Mouse (Mus musculus): ENCODE measurements around the gene Sbk1. TPM values are rescaled to one million over a fixed set of nuclear protein-coding genes. Genes with fewer than 3 reads are reported as not detected.

Sbk1 gene
- polyA plus RNA-seq, 1 experiment from 2014 or later: 159 TPM

- H3K36me3 ChIP-seq (ENCODE audit: control insufficient read depth, insufficient read depth, low read length): no peaks in the 10 kb centered on the region
- no peak overlapping the region for H3K27ac ChIP-seq (ENCODE audit: low read depth, low read length)
- H3K4me3 ChIP-seq (ENCODE audit: low read length): no peak overlapping the region
- H3K9ac ChIP-seq (ENCODE audit: low read depth, low read length): peak overlapping the region; percentile 13; the same call in 1 of the 2 replicates
- WGBS: 14% methylated on average over 18 of the region's 18 CpGs
- ATAC-seq: peak; percentile 67
- no peak overlapping the region for H3K4me2 ChIP-seq (ENCODE audit: low read length)
- H3K4me1 ChIP-seq (ENCODE audit: control insufficient read depth, insufficient read depth, low read depth, low read length): no peaks in the 10 kb centered on the region
- no peaks in the 10 kb centered on the region for H3K9me3 ChIP-seq (ENCODE audit: control insufficient read depth, low read length)
- H3K27me3 ChIP-seq (replicated peaks; ENCODE audit: control insufficient read depth, insufficient read depth, low read length): no peaks in the 10 kb centered on the region
Measured at GRCm38 (mm10) chr7:126260280-126261210, 11.9 kb upstream of the Sbk1 start.

- H3K27ac ChIP-seq (ENCODE audit: low read depth, low read length): no peak overlapping the region
- no peak for ATAC-seq
- H3K4me1 ChIP-seq (ENCODE audit: control insufficient read depth, insufficient read depth, low read depth, low read length): peaks cover 8% of the 10 kb centered on the region; the same call in 1 of the 2 replicates
- H3K27me3 ChIP-seq (replicated peaks; ENCODE audit: control insufficient read depth, insufficient read depth, low read length): no peaks in the 10 kb centered on the region
- WGBS: 76% methylated on average over 4 of the region's 4 CpGs
- no peak overlapping the region for H3K4me3 ChIP-seq (ENCODE audit: low read length)
- H3K9me3 ChIP-seq (ENCODE audit: control insufficient read depth, low read length): no peaks in the 10 kb centered on the region
- no peaks in the 10 kb centered on the region for H3K36me3 ChIP-seq (ENCODE audit: control insufficient read depth, insufficient read depth, low read length)
- H3K9ac ChIP-seq (ENCODE audit: low read depth, low read length): no peak overlapping the region
- H3K4me2 ChIP-seq (ENCODE audit: low read length): no peak overlapping the region
Measured at GRCm38 (mm10) chr7:126261823-126262222, 10.6 kb upstream of the Sbk1 start.

GRCm38 (mm10) chr7:126263964-126264363, 8.5 kb upstream of the Sbk1 start:
- H3K4me3 ChIP-seq (ENCODE audit: low read length): no peak overlapping the region
- H3K4me1 ChIP-seq (ENCODE audit: control insufficient read depth, insufficient read depth, low read depth, low read length): peaks cover 8% of the 10 kb centered on the region; the same call in 1 of the 2 replicates
- WGBS: 19% methylated on average over 7 of the region's 7 CpGs
- no peak overlapping the region for H3K4me2 ChIP-seq (ENCODE audit: low read length)
- H3K27ac ChIP-seq (ENCODE audit: low read depth, low read length): no peak overlapping the region
- no peak overlapping the region for H3K9ac ChIP-seq (ENCODE audit: low read depth, low read length)
- 0 out of 2 replicates have a peak, but pooled peaks have one; percentile 34 for ATAC-seq
- H3K36me3 ChIP-seq (ENCODE audit: control insufficient read depth, insufficient read depth, low read length): no peaks in the 10 kb centered on the region
- no peaks in the 10 kb centered on the region for H3K27me3 ChIP-seq (replicated peaks; ENCODE audit: control insufficient read depth, insufficient read depth, low read length)
- no peaks in the 10 kb centered on the region for H3K9me3 ChIP-seq (ENCODE audit: control insufficient read depth, low read length)

- Histone ChIP-seq H3K9ac (ENCODE audit: low read depth, low read length) (no peak overlapping the region), H3K4me1 (ENCODE audit: control insufficient read depth, insufficient read depth, low read depth, low read length) (peaks cover 9% of the 10 kb centered on the region), H3K27me3 (replicated peaks; ENCODE audit: control insufficient read depth, insufficient read depth, low read length) (no peaks in the 10 kb centered on the region), H3K4me2 (ENCODE audit: low read length) (no peak overlapping the region), H3K36me3 (ENCODE audit: control insufficient read depth, insufficient read depth, low read length) (no peaks in the 10 kb centered on the region), H3K27ac (ENCODE audit: low read depth, low read length) (no peak overlapping the region), H3K4me3 (ENCODE audit: low read length) (no peak overlapping the region), H3K9me3 (ENCODE audit: control insufficient read depth, low read length) (no peaks in the 10 kb centered on the region)
- 37% methylated on average over 9 of the region's 9 CpGs for WGBS
- peak; percentile 80 for ATAC-seq
Measured at GRCm38 (mm10) chr7:126265949-126266348, 6.5 kb upstream of the Sbk1 start.

- 55% methylated on average over 4 of the region's 4 CpGs for WGBS
- Histone ChIP-seq H3K36me3 (ENCODE audit: control insufficient read depth, insufficient read depth, low read length) (no peaks in the 10 kb centered on the region), H3K27me3 (replicated peaks; ENCODE audit: control insufficient read depth, insufficient read depth, low read length) (no peaks in the 10 kb centered on the region), H3K4me2 (ENCODE audit: low read length) (no peak overlapping the region), H3K9me3 (ENCODE audit: control insufficient read depth, low read length) (no peaks in the 10 kb centered on the region), H3K27ac (ENCODE audit: low read depth, low read length) (no peak overlapping the region), H3K4me3 (ENCODE audit: low read length) (no peak overlapping the region), H3K4me1 (ENCODE audit: control insufficient read depth, insufficient read depth, low read depth, low read length) (peaks cover 14% of the 10 kb centered on the region), H3K9ac (ENCODE audit: low read depth, low read length) (no peak overlapping the region)
- ATAC-seq: no peak
Measured at GRCm38 (mm10) chr7:126266372-126266870, 6.0 kb upstream of the Sbk1 start.

GRCm38 (mm10) chr7:126267606-126268005, 4.8 kb upstream of the Sbk1 start:
- Histone ChIP-seq H3K9me3 (ENCODE audit: control insufficient read depth, low read length) (no peaks in the 10 kb centered on the region), H3K27ac (ENCODE audit: low read depth, low read length) (no peak overlapping the region), H3K4me1 (ENCODE audit: control insufficient read depth, insufficient read depth, low read depth, low read length) (peaks cover 15% of the 10 kb centered on the region), H3K4me2 (ENCODE audit: low read length) (no peak overlapping the region), H3K27me3 (replicated peaks; ENCODE audit: control insufficient read depth, insufficient read depth, low read length) (no peaks in the 10 kb centered on the region), H3K36me3 (ENCODE audit: control insufficient read depth, insufficient read depth, low read length) (no peaks in the 10 kb centered on the region), H3K4me3 (ENCODE audit: low read length) (no peak overlapping the region), H3K9ac (ENCODE audit: low read depth, low read length) (no peak overlapping the region)
- ATAC-seq: no peak
- WGBS: 55% methylated on average over 8 of the region's 8 CpGs

- H3K27me3 ChIP-seq (replicated peaks; ENCODE audit: control insufficient read depth, insufficient read depth, low read length): no peaks in the 10 kb centered on the region
- ATAC-seq: peak; percentile 32
- H3K9ac ChIP-seq (ENCODE audit: low read depth, low read length): peak overlapping the region; percentile 100
- no peaks in the 10 kb centered on the region for H3K36me3 ChIP-seq (ENCODE audit: control insufficient read depth, insufficient read depth, low read length)
- H3K4me1 ChIP-seq (ENCODE audit: control insufficient read depth, insufficient read depth, low read depth, low read length): peaks cover 40% of the 10 kb centered on the region
- no peaks in the 10 kb centered on the region for H3K9me3 ChIP-seq (ENCODE audit: control insufficient read depth, low read length)
- H3K27ac ChIP-seq (ENCODE audit: low read depth, low read length): peak overlapping the region; percentile 97
- WGBS: 1% methylated on average over 34 of the region's 38 CpGs
- peak overlapping the region; percentile 92 for H3K4me3 ChIP-seq (ENCODE audit: low read length)
- H3K4me2 ChIP-seq (ENCODE audit: low read length): peak overlapping the region; percentile 89
Measured at GRCm38 (mm10) chr7:126272770-126273311, 422 bp downstream of the Sbk1 start.

- WGBS: 5% methylated on average over 11 of the region's 11 CpGs
- peaks cover 47% of the 10 kb centered on the region for H3K4me1 ChIP-seq (ENCODE audit: control insufficient read depth, insufficient read depth, low read depth, low read length)
Measured at GRCm38 (mm10) chr7:126273351-126274042, 1.1 kb downstream of the Sbk1 start.

GRCm38 (mm10) chr7:126274137-126274536, 1.7 kb downstream of the Sbk1 start:
- no peaks in the 10 kb centered on the region for H3K9me3 ChIP-seq (ENCODE audit: control insufficient read depth, low read length)
- H3K27me3 ChIP-seq (replicated peaks; ENCODE audit: control insufficient read depth, insufficient read depth, low read length): no peaks in the 10 kb centered on the region
- no peaks in the 10 kb centered on the region for H3K36me3 ChIP-seq (ENCODE audit: control insufficient read depth, insufficient read depth, low read length)
- WGBS: 9% methylated on average over 3 of the region's 3 CpGs
- no peak for ATAC-seq
- peak overlapping the region; percentile 100 for H3K9ac ChIP-seq (ENCODE audit: low read depth, low read length)
- H3K27ac ChIP-seq (ENCODE audit: low read depth, low read length): peak overlapping the region; percentile 97
- H3K4me2 ChIP-seq (ENCODE audit: low read length): peak overlapping the region; percentile 89
- peaks cover 53% of the 10 kb centered on the region for H3K4me1 ChIP-seq (ENCODE audit: control insufficient read depth, insufficient read depth, low read depth, low read length)
- H3K4me3 ChIP-seq (ENCODE audit: low read length): peak overlapping the region; percentile 92

More at GRCm38 (mm10) chr7:126273351-126274042, 1.1 kb downstream of the Sbk1 start:
- Histone ChIP-seq H3K9me3 (ENCODE audit: control insufficient read depth, low read length) (no peaks in the 10 kb centered on the region), H3K36me3 (ENCODE audit: control insufficient read depth, insufficient read depth, low read length) (no peaks in the 10 kb centered on the region), H3K27me3 (replicated peaks; ENCODE audit: control insufficient read depth, insufficient read depth, low read length) (no peaks in the 10 kb centered on the region), H3K9ac (ENCODE audit: low read depth, low read length) (peak overlapping the region; percentile 100), H3K4me3 (ENCODE audit: low read length) (peak overlapping the region; percentile 92), H3K4me2 (ENCODE audit: low read length) (peak overlapping the region; percentile 89), H3K27ac (ENCODE audit: low read depth, low read length) (peak overlapping the region; percentile 97)
- ATAC-seq: no peak

Data from hindbrain, embryonic 16.5 days (tissue).